7 mouse cellular contexts compared by ENCODE assay signal in genomic region chr14:96517727-96518126, GRCm38 (mm10). TPM values are rescaled to one million over a fixed set of nuclear protein-coding genes. Genes with fewer than 3 reads are reported as not detected.
DNase-seq lines count a peak whose midpoint lies in the region; ATAC-seq and TF ChIP-seq lines count a peak whose summit lies in the region.

No protein-coding gene starts in this region.

- no peaks in the 10 kb centered on the region for H3K4me1 ChIP-seq in embryonic facial prominence, embryonic 11.5 days (ENCODE audit: control insufficient read depth, insufficient read depth, low read length)
- peaks cover 8% of the 10 kb centered on the region for H3K4me1 ChIP-seq in hindbrain, embryonic 13.5 days (replicated peaks)
- H3K4me1 ChIP-seq in lung, adult 2 months (ENCODE audit: control insufficient read depth, insufficient read depth, low read length), result no peaks in the 10 kb centered on the region

- H3K9ac ChIP-seq in embryonic facial prominence, embryonic 11.5 days (replicated peaks; ENCODE audit: low read length), result peak overlapping the region; percentile 47
- H3K9ac ChIP-seq in hindbrain, embryonic 13.5 days, result peak overlapping the region; percentile 84

- no peaks in the 10 kb centered on the region for H3K79me2 ChIP-seq in myocyte (ENCODE audit: control insufficient read depth, insufficient read depth)

- peak overlapping the region; percentile 59 for H3K4me3 ChIP-seq in layer of hippocampus, adult 2 months
- peak overlapping the region; percentile 47 for H3K4me3 ChIP-seq in embryonic facial prominence, embryonic 11.5 days (ENCODE audit: low read depth, low read length)
- H3K4me3 ChIP-seq in hindbrain, embryonic 13.5 days, result peak overlapping the region; percentile 68
- peak overlapping the region; percentile 2 for H3K4me3 ChIP-seq in myocyte
- no peak overlapping the region for H3K4me3 ChIP-seq in lung, adult 2 months (replicated peaks; ENCODE audit: extremely low read depth, low read depth, low read length)

- no peaks in the 10 kb centered on the region for H3K36me3 ChIP-seq in embryonic facial prominence, embryonic 11.5 days (replicated peaks; ENCODE audit: control insufficient read depth, insufficient read depth, low read depth, low read length)
- no peaks in the 10 kb centered on the region for H3K36me3 ChIP-seq in hindbrain, embryonic 13.5 days
- H3K36me3 ChIP-seq in myocyte (ENCODE audit: control insufficient read depth, insufficient read depth), result no peaks in the 10 kb centered on the region

- no peak for TF ChIP-seq CTCF in layer of hippocampus, adult 2 months (conservative IDR thresholded peaks at IDR 0.05)
- no peak for TF ChIP-seq CTCF in lung, adult 2 months (IDR thresholded peaks at IDR 0.05; ENCODE audit: insufficient read depth, low read length)

- no peak for DNase-seq in layer of hippocampus, adult 2 months (ENCODE audit: low spot score in 2 of 2)
- no peak for DNase-seq in layer of hippocampus, adult 11-12 months (ENCODE audit: low spot score)
- DNase-seq in embryonic facial prominence, embryonic 11.5 days (ENCODE audit: low spot score), result no peak
- no peak for DNase-seq in right cerebral cortex, postnatal 25 days
- no peak for DNase-seq in lung, adult 2 months

- H3K27me3 ChIP-seq in embryonic facial prominence, embryonic 11.5 days (ENCODE audit: control insufficient read depth, insufficient read depth, low read length), result peaks cover 3% of the 10 kb centered on the region; the same call in 1 of the 2 replicates
- H3K27me3 ChIP-seq in hindbrain, embryonic 13.5 days, result no peaks in the 10 kb centered on the region
- no peaks in the 10 kb centered on the region for H3K27me3 ChIP-seq in myocyte (ENCODE audit: control insufficient read depth, insufficient read depth, insufficient read length)

- H3ac ChIP-seq in myocyte (ENCODE audit: control insufficient read depth, insufficient read length), result no peak overlapping the region

- ATAC-seq in embryonic facial prominence, embryonic 11.5 days (replicated peaks; ENCODE audit: insufficient number of reproducible peaks, low FRiP score, low TSS enrichment, low read depth), result 0 out of 2 replicates have a peak, but pooled peaks have one; percentile 45
- ATAC-seq in hindbrain, embryonic 13.5 days (ENCODE audit: low FRiP score), result no peak

- TF ChIP-seq POLR2A in myocyte (IDR thresholded peaks at IDR 0.05; ENCODE audit: insufficient read length, low read depth), result no peak
- TF ChIP-seq POLR2A in lung, adult 2 months (IDR thresholded peaks at IDR 0.05; ENCODE audit: borderline replicate concordance, extremely low read depth, low read depth, low read length), result no peak

- WGBS in embryonic facial prominence, embryonic 11.5 days, result 6% methylated on average over 9 of the region's 9 CpGs
- 9% methylated on average over 9 of the region's 9 CpGs for WGBS in hindbrain, embryonic 13.5 days
- 11% methylated on average over 9 of the region's 9 CpGs for WGBS in lung, adult 2 months

- H3K27ac ChIP-seq in layer of hippocampus, adult 2 months, result no peak overlapping the region
- H3K27ac ChIP-seq in embryonic facial prominence, embryonic 11.5 days (replicated peaks; ENCODE audit: low read depth, low read length), result no peak overlapping the region
- H3K27ac ChIP-seq in hindbrain, embryonic 13.5 days, result peak overlapping the region; percentile 89

- no peaks in the 10 kb centered on the region for H3K9me3 ChIP-seq in embryonic facial prominence, embryonic 11.5 days (replicated peaks; ENCODE audit: control insufficient read depth, low read length)
- H3K9me3 ChIP-seq in hindbrain, embryonic 13.5 days, result no peaks in the 10 kb centered on the region

- H3K4me2 ChIP-seq in embryonic facial prominence, embryonic 11.5 days (ENCODE audit: low read depth, low read length), result peak overlapping the region; percentile 90
- H3K4me2 ChIP-seq in hindbrain, embryonic 13.5 days, result peak overlapping the region; percentile 87
- H3K4me2 ChIP-seq in myocyte (ENCODE audit: low read depth), result peak overlapping the region; percentile 60

TF ChIP-seq in myocyte, 11 proteins besides CTCF, POLR2A, EP300 and RAD21:
- TF ChIP-seq CEBPB (IDR thresholded peaks at IDR 0.05; ENCODE audit: insufficient read depth, poor library complexity, severe bottlenecking), result no peak
- TF ChIP-seq MYOG (IDR thresholded peaks at IDR 0.05; ENCODE audit: control insufficient read depth in 1 of 3, insufficient read depth in 1 of 3, insufficient read length in 2 of 3, low read depth in 2 of 3), result no peak
- TF ChIP-seq MAX (IDR thresholded peaks at IDR 0.05; ENCODE audit: low read depth), result no peak
- no peak for TF ChIP-seq SRF (IDR thresholded peaks at IDR 0.05; ENCODE audit: control insufficient read depth, insufficient read length, low read depth)
- TF ChIP-seq USF1 (IDR thresholded peaks at IDR 0.05; ENCODE audit: low read depth), result no peak
- no peak for TF ChIP-seq MYOD1 (IDR thresholded peaks at IDR 0.05; ENCODE audit: control insufficient read depth in 1 of 3, insufficient read length in 2 of 3, low read depth in 2 of 3)
- no peak for TF ChIP-seq TCF12 (IDR thresholded peaks at IDR 0.05; ENCODE audit: insufficient read depth, poor library complexity, severe bottlenecking)
- TF ChIP-seq POLR2AphosphoS2 (IDR thresholded peaks at IDR 0.05; ENCODE audit: insufficient read length, low read depth), result no peak
- TF ChIP-seq E2F4 (IDR thresholded peaks at IDR 0.05; ENCODE audit: insufficient read depth), result no peak
- TF ChIP-seq REST (IDR thresholded peaks at IDR 0.05; ENCODE audit: insufficient read depth, insufficient read length), result no peak
- TF ChIP-seq TCF3 (IDR thresholded peaks at IDR 0.05; ENCODE audit: insufficient read length, low read depth), result no peak

RNA-seq across cellular contexts. Expression of gene Klhl1, which starts 1.2 kb away (rescaled TPM):
- under 1 TPM; 0.72 to 0.74 TPM for total RNA-seq in layer of hippocampus, adult 2 months (2021)
- 0.17 and 0.32 TPM in 2 replicates for polyA plus RNA-seq in embryonic facial prominence, embryonic 11.5 days (2014; fragmentation: Nextera tagmentation; extraction: Ambion mirVana)
- 6.9 and 8.1 TPM in 2 replicates for polyA plus RNA-seq in hindbrain, embryonic 13.5 days (2015; fragmentation: Nextera tagmentation; extraction: Ambion mirVana)
- polyA plus RNA-seq in myocyte (2012; fragmentation: generic; extraction: Trizol), result 0.01 TPM
- not detected in 2 replicates for polyA plus RNA-seq in lung, adult 2 months (2012; rRNA removed)
